Mouse (Mus musculus) heart, embryonic 12.5 days (tissue): ENCODE results near the gene Il12rb1. TPM values are rescaled to one million over a fixed set of nuclear protein-coding genes. Genes with fewer than 3 reads are reported as not detected.
A peak's percentile ranks its signal among the peaks of the same experiment; 100 is the strongest.

ENCODE experiments used
- ATAC-seq: fragments of 200-750 bp; cut with Nextera tagmentation; 2 replicates; pipeline ENCODE4 v1.8.0; 2017; ENCODE audit warnings: moderate TSS enrichment, moderate library complexity; ENCODE audit not compliant: insufficient number of reproducible peaks, low FRiP score
- H3K27ac ChIP-seq: fragments of 300-500 bp; sonication (generic); 2 replicates; pipeline ENCODE4 v1.5.1; 2016; ENCODE audit warnings: mild to moderate bottlenecking, moderate library complexity; ENCODE audit not compliant: poor library complexity, severe bottlenecking
- H3K27me3 ChIP-seq: fragments of 300-500 bp; sonication (generic); replicated peaks from 2 replicates; pipeline ENCODE4 v1.6.1; 2016; ENCODE audit warnings: mild to moderate bottlenecking, moderate library complexity
- H3K36me3 ChIP-seq: fragments of 300-500 bp; sonication (generic); 2 replicates; pipeline ENCODE4 v1.6.1; 2016; ENCODE audit warnings: mild to moderate bottlenecking, moderate library complexity
- H3K4me1 ChIP-seq: fragments of 300-500 bp; sonication (generic); replicated peaks from 2 replicates; pipeline ENCODE4 v1.6.1; 2016; ENCODE audit warnings: mild to moderate bottlenecking
- H3K4me2 ChIP-seq: fragments of 300-500 bp; sonication (generic); 2 replicates; pipeline ENCODE4 v1.6.1; 2016; ENCODE audit warnings: mild to moderate bottlenecking, moderate library complexity
- H3K4me3 ChIP-seq: fragments of 300-500 bp; sonication (generic); 2 replicates; pipeline ENCODE4 v1.5.1; 2016; ENCODE audit warnings: mild to moderate bottlenecking
- H3K9ac ChIP-seq: fragments of 300-500 bp; sonication (generic); 2 replicates; pipeline ENCODE4 v1.6.1; 2016; ENCODE audit warnings: mild to moderate bottlenecking, moderate library complexity
- H3K9me3 ChIP-seq: fragments of 300-500 bp; sonication (generic); replicated peaks from 2 replicates; pipeline ENCODE4 v1.6.1; 2016; ENCODE audit warnings: mild to moderate bottlenecking, moderate library complexity
- WGBS: fragments of 180-500 bp; shearing (Covaris S2); methylation state at CpG from one replicate; pipeline ENCODE4 v1.1.7; 2016; 5-methylcytosine and 5-hydroxymethylcytosine counted together
- microRNA-seq: library from miRNA; unstranded; fragments of <30 nt; microRNA quantifications from one replicate; pipeline ENCODE4, GENCODE M21; 2017
- polyA plus RNA-seq: library from polyadenylated mRNA; unstranded; fragments of >200 nt; fragmentation: Nextera tagmentation; extraction: Ambion mirVana; gene quantifications from 2 replicates; pipeline ENCODE4 v1.2.1, GENCODE M21; 2016

Il12rb1 gene
- polyA plus RNA-seq, 1 experiment from 2014 or later: not detected

- Histone ChIP-seq H3K4me2 (peak overlapping the region; percentile 51), H3K36me3 (peaks cover 8% of the 10 kb centered on the region), H3K9ac (peak overlapping the region; percentile 57), H3K27me3 (no peaks in the 10 kb centered on the region; the same call in 1 of the 2 replicates), H3K4me3 (0 out of 2 replicates have a peak overlapping the region, but pooled peaks have one; percentile 13), H3K27ac (no peak overlapping the region), H3K4me1 (peaks cover 62% of the 10 kb centered on the region), H3K9me3 (no peaks in the 10 kb centered on the region)
- WGBS: 21% methylated on average over 40 of the region's 40 CpGs
- ATAC-seq: 0 out of 2 replicates have a peak, but pooled peaks have one; percentile 26
These were observed 60.4 kb downstream of the Il12rb1 start for GRCm38 (mm10) chr8:70868559-70869198.

GRCm38 (mm10) chr8:70869199-70869571 is 60.9 kb downstream of the Il12rb1 start:
- H3K4me2 ChIP-seq: peak overlapping the region; percentile 51
- 39% methylated on average over 5 of the region's 5 CpGs for WGBS
- peaks cover 8% of the 10 kb centered on the region for H3K36me3 ChIP-seq
- no peaks in the 10 kb centered on the region for H3K27me3 ChIP-seq
- peak overlapping the region; percentile 57; the same call in 1 of the 2 replicates for H3K9ac ChIP-seq
- H3K27ac ChIP-seq: no peak overlapping the region
- ATAC-seq: no peak
- peaks cover 56% of the 10 kb centered on the region for H3K4me1 ChIP-seq
- 0 out of 2 replicates have a peak overlapping the region, but pooled peaks have one; percentile 13 for H3K4me3 ChIP-seq
- no peaks in the 10 kb centered on the region for H3K9me3 ChIP-seq

- H3K36me3 ChIP-seq: peaks cover 8% of the 10 kb centered on the region
- WGBS: 48% methylated on average over 16 of the region's 16 CpGs
- H3K9me3 ChIP-seq: no peaks in the 10 kb centered on the region
- peaks cover 52% of the 10 kb centered on the region for H3K4me1 ChIP-seq
- peak overlapping the region; percentile 26; the same call in 1 of the 2 replicates for H3K9ac ChIP-seq
- H3K27me3 ChIP-seq: no peaks in the 10 kb centered on the region
- H3K27ac ChIP-seq: no peak overlapping the region; the same call in 1 of the 2 replicates
- ATAC-seq: no peak; the same call in 1 of the 2 replicates
- H3K4me3 ChIP-seq: no peak overlapping the region
- H3K4me2 ChIP-seq: peak overlapping the region; percentile 51; the same call in 1 of the 2 replicates
These were observed 61.4 kb downstream of the Il12rb1 start for GRCm38 (mm10) chr8:70869601-70870041.

Small RNA genes lying within 50 kb of the gene (microRNA-seq; reads per million reads assigned to microRNA genes)
- gene Mir7240: 0.71 reads per million

Other genes with a start within 250 kb of the Il12rb1 start
- 138 and 142 TPM in 2 replicates for gene Isyna1, start 214.1 kb upstream of the Il12rb1 start, polyA plus RNA-seq
- gene Ssbp4, start 199.6 kb upstream of the Il12rb1 start, polyA plus RNA-seq: 76.0 and 78.6 TPM in 2 replicates
- gene Lrrc25, start 192.3 kb upstream of the Il12rb1 start, polyA plus RNA-seq: 0.65 and 0.71 TPM in 2 replicates
- gene Gdf15, start 176.0 kb upstream of the Il12rb1 start, polyA plus RNA-seq: 1.0 and 1.1 TPM in 2 replicates
- gene Pgpep1, start 148.1 kb upstream of the Il12rb1 start, polyA plus RNA-seq: 32.1 and 35.6 TPM in 2 replicates
- 289 and 301 TPM in 2 replicates for gene Lsm4, start 135.2 kb upstream of the Il12rb1 start, polyA plus RNA-seq
- gene Jund, start 109.5 kb upstream of the Il12rb1 start, polyA plus RNA-seq: 183 and 206 TPM in 2 replicates
- 0.04 and 0.06 TPM in 2 replicates for gene Iqcn, start 105.0 kb upstream of the Il12rb1 start, polyA plus RNA-seq
- not detected in 2 replicates for gene Gm3336, start 89.9 kb upstream of the Il12rb1 start, polyA plus RNA-seq
- 0.05 and 0.09 TPM in 2 replicates for gene Pde4c, start 84.7 kb upstream of the Il12rb1 start, polyA plus RNA-seq
- gene Rab3a, start 53.8 kb upstream of the Il12rb1 start, polyA plus RNA-seq: 19.1 and 19.2 TPM in 2 replicates
- gene Mpv17l2, start 47.5 kb upstream of the Il12rb1 start, polyA plus RNA-seq: 37.2 and 37.9 TPM in 2 replicates
- gene Pik3r2, start 31.7 kb upstream of the Il12rb1 start, polyA plus RNA-seq: 35.2 and 37.2 TPM in 2 replicates
- 7.2 and 8.1 TPM in 2 replicates for gene Mast3, start 3.4 kb upstream of the Il12rb1 start, polyA plus RNA-seq
- gene Arrdc2, start 31.3 kb downstream of the Il12rb1 start, polyA plus RNA-seq: 2.5 and 2.7 TPM in 2 replicates
- 1.7 and 1.8 TPM in 2 replicates for gene Kcnn1, start 54.8 kb downstream of the Il12rb1 start, polyA plus RNA-seq
- 81.8 and 87.0 TPM in 2 replicates for gene Ccdc124, start 65.5 kb downstream of the Il12rb1 start, polyA plus RNA-seq
- 0.11 TPM in 1 of 2 replicates, not detected in the other for gene Slc5a5, start 84.3 kb downstream of the Il12rb1 start, polyA plus RNA-seq
- 2,379 and 2,528 TPM in 2 replicates for gene Rpl18a, start 89.0 kb downstream of the Il12rb1 start, polyA plus RNA-seq
- gene Map1s, start 97.5 kb downstream of the Il12rb1 start, polyA plus RNA-seq: 37.7 and 41.3 TPM in 2 replicates